Mouse (Mus musculus) layer of hippocampus, adult 2 months (tissue): Measurements from ENCODE around the gene Vmac. TPM values are rescaled to one million over a fixed set of nuclear protein-coding genes. Genes with fewer than 3 reads are reported as not detected.

Source experiments
- DNase-seq, 2 experiments: peaks; one replicate each; pipeline ENCODE4 v3.0.0; 2022; ENCODE audit warnings: low spot score in 2 of 2
- H3K27ac ChIP-seq: fragments of 200-600 bp; 2 replicates; pipeline ENCODE4 v1.8.1; 2022
- H3K4me3 ChIP-seq: fragments of 200-600 bp; 2 replicates; pipeline ENCODE4 v1.8.1; 2022; ENCODE audit warnings: mild to moderate bottlenecking
- CTCF ChIP-seq: fragments of 200-600 bp; conservative IDR thresholded peaks from 2 replicates; pipeline ENCODE4 v1.8.1; 2022; ENCODE audit warnings: antibody characterized with exemption, mild to moderate bottlenecking, moderate library complexity
- total RNA-seq, 2 experiments: library from RNA; stranded (reverse); gene quantifications; 2 replicates each; pipeline ENCODE4 v1.2.3; 2021

Gene Vmac
- total RNA-seq, 2 experiments from 2014 or later = 10.2 to 12.5 TPM

- H3K27ac ChIP-seq = peak overlapping the region; percentile 33; the same call in 1 of the 2 replicates
- DNase-seq = peak in 1 of 2 experiments; percentile 35
- no peak for TF ChIP-seq CTCF
- H3K4me3 ChIP-seq = no peak overlapping the region
Measured at GRCm38 (mm10) chr17:56728117-56728516, 10.3 kb upstream of the Vmac start.

DNA sequence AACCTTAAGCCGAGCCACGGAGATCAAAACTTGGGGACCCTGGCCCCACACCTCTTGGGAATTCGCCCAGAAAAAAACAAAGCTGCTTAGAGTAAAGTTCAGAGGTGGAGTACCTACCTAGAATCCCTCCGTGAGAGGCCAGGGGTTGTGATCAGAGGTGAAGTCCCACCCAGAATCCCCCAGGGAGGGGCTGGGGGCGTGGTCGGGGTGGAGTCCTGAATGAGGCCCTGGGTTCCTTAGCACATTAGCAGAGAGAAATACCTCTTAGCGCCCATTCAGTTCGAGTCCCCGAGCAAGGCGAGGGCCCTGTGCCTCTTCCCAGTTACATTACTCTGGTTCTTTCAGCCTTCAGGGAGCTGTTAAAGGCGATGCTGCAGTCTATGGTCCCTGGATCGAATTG, 9.8 kb upstream of the Vmac start:
- H3K27ac ChIP-seq = peak overlapping the region; percentile 33; the same call in 1 of the 2 replicates

DNA sequence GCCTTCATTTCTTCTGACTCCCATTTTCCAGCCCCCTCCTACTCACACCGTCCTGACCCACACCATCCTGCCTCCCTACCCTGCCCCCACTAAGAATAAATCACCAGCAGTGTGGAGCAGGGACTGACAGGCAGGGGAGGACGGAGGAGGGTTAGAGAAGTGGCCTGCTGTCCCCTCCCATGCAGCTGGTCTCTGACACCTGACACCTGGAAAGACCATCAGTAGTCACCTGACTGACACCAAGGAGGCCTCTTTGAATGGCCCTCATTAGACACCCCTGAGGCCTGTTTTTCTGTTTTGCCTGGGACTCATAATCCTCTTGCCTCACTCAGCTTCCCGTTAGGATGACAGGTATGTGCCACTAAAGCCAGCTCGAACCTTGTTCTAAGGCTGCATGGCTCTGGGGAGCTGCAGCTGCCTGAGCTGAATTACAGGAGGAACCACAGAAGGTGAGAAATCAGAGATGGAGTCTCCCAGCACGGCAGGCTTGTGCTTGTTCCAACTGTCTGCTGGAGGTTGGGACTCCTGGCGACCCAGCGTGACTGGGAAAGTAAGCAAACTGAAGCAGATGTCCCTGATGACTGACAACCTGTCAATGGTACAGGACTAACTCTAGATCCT, 9.3 kb upstream of the Vmac start:
- DNase-seq = no peak
- Histone ChIP-seq H3K4me3 (no peak overlapping the region), H3K27ac (0 out of 2 replicates have a peak overlapping the region, but pooled peaks have one; percentile 33)
- no peak for TF ChIP-seq CTCF

More for the DNA sequence above, 9.8 kb upstream of the Vmac start:
- no peak overlapping the region for H3K4me3 ChIP-seq
- TF ChIP-seq CTCF = no peak
- no peak for DNase-seq

GRCm38 (mm10) chr17:56723419-56724161, 5.8 kb upstream of the Vmac start:
- Histone ChIP-seq H3K4me3 (no peak overlapping the region), H3K27ac (no peak overlapping the region)
- TF ChIP-seq CTCF = 0 out of 2 replicates have a peak, but pooled peaks have one; percentile 10
- no peak for DNase-seq

DNA sequence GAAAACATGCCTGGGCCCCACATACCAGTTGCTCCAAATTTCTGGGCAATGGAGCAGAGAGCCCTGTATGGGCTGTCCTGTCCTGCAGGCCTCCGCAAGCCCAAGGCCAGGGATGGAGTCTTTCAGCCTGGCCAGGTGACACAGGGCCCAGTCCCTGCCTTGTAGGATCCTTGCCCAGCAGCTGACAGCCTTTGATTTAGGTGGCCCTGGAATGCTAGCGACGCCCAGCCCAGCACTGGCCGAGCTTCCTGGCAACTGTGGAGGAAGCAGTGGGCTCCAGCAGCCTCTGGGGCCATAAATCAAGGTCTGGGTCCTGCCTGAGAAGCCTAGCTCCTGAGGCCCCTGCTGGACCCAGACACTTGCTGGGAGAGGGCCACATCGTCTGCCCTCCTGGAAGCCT, 4.6 kb upstream of the Vmac start:
- no peak overlapping the region for H3K27ac ChIP-seq
- no peak overlapping the region for H3K4me3 ChIP-seq
- TF ChIP-seq CTCF = no peak
- no peak for DNase-seq

- Histone ChIP-seq H3K4me3 (peak overlapping the region; percentile 73), H3K27ac (peak overlapping the region; percentile 97)
- TF ChIP-seq CTCF = no peak
- peak; percentile 97 to 98 for DNase-seq
Measured at GRCm38 (mm10) chr17:56716655-56717362, 1.0 kb downstream of the Vmac start.

- Histone ChIP-seq H3K4me3 (peak overlapping the region; percentile 73), H3K27ac (peak overlapping the region; percentile 97)
- no peak for TF ChIP-seq CTCF
- DNase-seq = no peak
Measured at GRCm38 (mm10) chr17:56715914-56716654, 1.7 kb downstream of the Vmac start.

- Histone ChIP-seq H3K27ac (no peak overlapping the region; the same call in 1 of the 2 replicates), H3K4me3 (no peak overlapping the region)
- TF ChIP-seq CTCF = no peak
Measured at GRCm38 (mm10) chr17:56715360-56715759, 2.5 kb downstream of the Vmac start.

DNA sequence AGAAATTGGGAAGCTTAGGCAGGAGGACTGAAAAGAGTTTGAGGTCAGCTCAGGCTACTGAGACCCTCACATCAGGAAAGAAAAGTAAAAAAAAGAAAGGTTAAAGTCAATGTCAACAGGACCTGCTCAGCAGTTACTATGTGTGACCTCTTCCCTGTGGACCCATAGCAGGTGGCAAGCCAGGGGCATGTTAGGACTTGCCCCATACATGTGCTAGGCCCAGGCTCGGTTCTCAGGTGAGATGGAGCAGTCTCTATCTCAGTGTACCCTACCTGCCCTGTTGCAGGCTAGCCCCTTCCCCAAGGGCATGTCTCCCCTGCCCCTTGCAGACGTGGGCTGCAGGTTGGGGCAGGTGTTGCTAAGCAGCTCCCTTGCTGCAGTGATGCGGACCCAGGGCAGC, 8.1 kb downstream of the Vmac start:
- H3K27ac ChIP-seq = no peak overlapping the region

More at GRCm38 (mm10) chr17:56715360-56715759, 2.5 kb downstream of the Vmac start:
- DNase-seq = no peak

GRCm38 (mm10) chr17:56708692-56709091, 9.1 kb downstream of the Vmac start:
- no peak overlapping the region for H3K4me3 ChIP-seq
- no peak for DNase-seq
- no peak for TF ChIP-seq CTCF
- 0 out of 2 replicates have a peak overlapping the region, but pooled peaks have one; percentile 7 for H3K27ac ChIP-seq

More for the DNA sequence above, 8.1 kb downstream of the Vmac start:
- no peak for DNase-seq
- no peak overlapping the region for H3K4me3 ChIP-seq
- no peak for TF ChIP-seq CTCF

- Histone ChIP-seq H3K4me3 (no peak overlapping the region), H3K27ac (no peak overlapping the region)
- no peak for DNase-seq
- TF ChIP-seq CTCF = no peak
Measured at GRCm38 (mm10) chr17:56706515-56706914, 11.3 kb downstream of the Vmac start.

GRCm38 (mm10) chr17:56703038-56703437, 14.8 kb downstream of the Vmac start:
- TF ChIP-seq CTCF = no peak
- no peak for DNase-seq
- H3K27ac ChIP-seq = no peak overlapping the region
- H3K4me3 ChIP-seq = no peak overlapping the region

DNA sequence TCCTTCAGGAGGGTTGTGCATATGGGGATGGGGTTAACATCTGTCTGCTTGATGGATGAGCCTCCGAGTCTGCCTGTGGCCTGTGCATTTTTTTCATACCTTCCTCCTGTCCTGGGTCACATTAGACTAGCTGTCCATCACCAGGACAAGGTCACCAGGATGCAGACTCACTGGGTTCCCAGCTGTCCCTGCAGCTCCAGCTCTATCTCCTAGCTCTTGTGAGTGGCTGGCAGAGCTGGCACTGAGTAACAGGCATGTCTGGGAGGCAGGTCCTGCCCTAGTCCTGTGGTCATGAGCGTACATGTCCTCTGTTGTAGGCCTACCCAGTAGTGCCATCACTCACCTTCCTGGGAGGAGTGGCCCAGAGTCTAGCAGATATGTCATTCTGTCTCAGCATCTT, 17.4 kb downstream of the Vmac start:
- Histone ChIP-seq H3K4me3 (no peak overlapping the region), H3K27ac (no peak overlapping the region)
- no peak for TF ChIP-seq CTCF
- no peak for DNase-seq
